Mouse (Mus musculus) midbrain, postnatal 0 days (tissue): Measurements from ENCODE around the gene Gm20909. TPM values are rescaled to one million over a fixed set of nuclear protein-coding genes. Genes with fewer than 3 reads are reported as not detected.
"Not testable (repeated sequence)": the region's sequence is repeated elsewhere in the genome, so short reads cannot be mapped to it uniquely, and the experiment has no call there.

Experiments used
- ATAC-seq: fragments of 200-750 bp; cut with Nextera tagmentation; 2 replicates; pipeline ENCODE4 v1.8.0; 2017; ENCODE audit warnings: moderate number of reproducible peaks, mild to moderate bottlenecking, moderate TSS enrichment, moderate library complexity; ENCODE audit not compliant: low FRiP score
- DNase-seq: peaks from one replicate; pipeline ENCODE4 v3.0.0-alpha.2; 2015; ENCODE audit warnings: low spot score
- H3K27ac ChIP-seq: fragments of 300-500 bp; sonication (generic); 2 replicates; pipeline ENCODE4 v1.5.1; 2014; ENCODE audit warnings: low read depth, mild to moderate bottlenecking, low read length, mixed read lengths
- H3K27me3 ChIP-seq: fragments of 300-500 bp; sonication (generic); 2 replicates; pipeline ENCODE4 v1.6.1; 2014; ENCODE audit warnings: low read length, control low read depth, mixed read lengths; ENCODE audit not compliant: insufficient read depth
- H3K36me3 ChIP-seq: fragments of 300-500 bp; sonication (generic); 2 replicates; pipeline ENCODE4 v1.6.1; 2014; ENCODE audit warnings: low read length, control low read depth, mixed read lengths; ENCODE audit not compliant: insufficient read depth
- H3K4me1 ChIP-seq: fragments of 300-500 bp; sonication (generic); 2 replicates; pipeline ENCODE4 v1.6.1; 2014; ENCODE audit warnings: mild to moderate bottlenecking, control low read depth, antibody characterized with exemption, low read length, mixed read lengths; ENCODE audit not compliant: insufficient read depth
- H3K4me2 ChIP-seq: fragments of 300-500 bp; sonication (generic); 2 replicates; pipeline ENCODE4 v1.6.1; 2014; ENCODE audit warnings: low read depth, mild to moderate bottlenecking, low read length, mixed read lengths; ENCODE audit not compliant: poor library complexity, severe bottlenecking
- H3K4me3 ChIP-seq: fragments of 300-500 bp; sonication (generic); 2 replicates; pipeline ENCODE4 v1.5.1; 2014; ENCODE audit warnings: low read depth, mild to moderate bottlenecking, low read length, moderate library complexity
- H3K9ac ChIP-seq: fragments of 300-500 bp; sonication (generic); replicated peaks from 2 replicates; pipeline ENCODE4 v1.6.1; 2014; ENCODE audit warnings: mild to moderate bottlenecking, low read length, moderate library complexity, mixed read lengths; ENCODE audit not compliant: poor library complexity, severe bottlenecking
- H3K9me3 ChIP-seq: fragments of 300-500 bp; sonication (generic); 2 replicates; pipeline ENCODE4 v1.6.1; 2016; ENCODE audit warnings: low read length, control low read depth
- WGBS: fragments of 180-500 bp; shearing (Covaris S2); extraction: QIAGEN DNeasy Blood & Tissue Kit; methylation state at CpG from one replicate; pipeline ENCODE4 v1.1.7; 2014; 5-methylcytosine and 5-hydroxymethylcytosine counted together
- polyA plus RNA-seq: library from polyadenylated mRNA; unstranded; fragments of >200 nt; fragmentation: Nextera tagmentation; extraction: Ambion mirVana; gene quantifications from 2 replicates; pipeline ENCODE4 v1.2.1, GENCODE M21; 2015
- total RNA-seq: library from RNA; depleted of rRNA; stranded (reverse); fragments of >200 nt; gene quantifications from 2 replicates; pipeline ENCODE4 v1.2.3, GENCODE M21; 2014; rRNA removed

Gene Gm20909
- not detected in 2 replicates for total RNA-seq
- not detected in 2 replicates for polyA plus RNA-seq

DNA sequence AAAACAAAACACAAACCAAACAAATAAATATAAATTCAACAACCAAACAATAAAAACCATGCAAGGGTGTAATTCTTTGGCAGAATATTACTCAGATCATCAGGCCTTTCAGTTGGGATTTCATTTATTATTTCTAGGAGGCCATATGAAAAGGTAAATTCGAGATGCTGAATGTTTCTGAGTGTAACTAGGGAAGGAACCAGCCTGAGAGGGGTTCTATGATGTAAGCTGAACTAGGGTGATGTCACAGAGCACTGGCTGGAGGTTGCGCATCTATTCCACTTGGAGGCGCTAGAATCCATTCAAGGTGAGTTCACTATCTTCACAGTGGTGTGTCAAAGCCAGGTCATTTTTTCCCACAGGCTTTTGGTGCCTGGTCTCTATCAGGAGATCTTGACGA is at the start of gene Gm20909:
Gene Gm20909 (plus strand): TSS at position 301 of the 400 bp plus-strand sequence.
- not testable (repeated sequence) for H3K4me2 ChIP-seq, H3K9ac ChIP-seq, H3K27me3 ChIP-seq, H3K27ac ChIP-seq, H3K4me3 ChIP-seq, DNase-seq, H3K4me1 ChIP-seq, H3K36me3 ChIP-seq, H3K9me3 ChIP-seq, ATAC-seq
- WGBS: no CpG with 5 or more reads among the region's 4 CpGs

Other genes starting within 250 kb of the Gm20909 start
- not detected in 2 replicates for gene Gm29866, start 170.9 kb upstream of the Gm20909 start, total RNA-seq
- not detected in 2 replicates for gene Gm29866, start 170.9 kb upstream of the Gm20909 start, polyA plus RNA-seq
- gene Gm20865, start 77.0 kb downstream of the Gm20909 start, total RNA-seq: not detected in 2 replicates
- gene Gm20865, start 77.0 kb downstream of the Gm20909 start, polyA plus RNA-seq: not detected in 2 replicates